Mouse (Mus musculus): Measurements from ENCODE around the gene Bola1. TPM values are rescaled to one million over a fixed set of nuclear protein-coding genes. Genes with fewer than 3 reads are reported as not detected.
A peak's percentile ranks its signal among the peaks of the same experiment; 100 is the strongest.
"Not testable (repeated sequence)": the region's sequence is repeated elsewhere in the genome, so short reads cannot be mapped to it uniquely, and the experiment has no call there.

Bola1 gene
- 67.1 and 87.5 TPM in 2 replicates for polyA plus RNA-seq (2012; rRNA removed)

DNA sequence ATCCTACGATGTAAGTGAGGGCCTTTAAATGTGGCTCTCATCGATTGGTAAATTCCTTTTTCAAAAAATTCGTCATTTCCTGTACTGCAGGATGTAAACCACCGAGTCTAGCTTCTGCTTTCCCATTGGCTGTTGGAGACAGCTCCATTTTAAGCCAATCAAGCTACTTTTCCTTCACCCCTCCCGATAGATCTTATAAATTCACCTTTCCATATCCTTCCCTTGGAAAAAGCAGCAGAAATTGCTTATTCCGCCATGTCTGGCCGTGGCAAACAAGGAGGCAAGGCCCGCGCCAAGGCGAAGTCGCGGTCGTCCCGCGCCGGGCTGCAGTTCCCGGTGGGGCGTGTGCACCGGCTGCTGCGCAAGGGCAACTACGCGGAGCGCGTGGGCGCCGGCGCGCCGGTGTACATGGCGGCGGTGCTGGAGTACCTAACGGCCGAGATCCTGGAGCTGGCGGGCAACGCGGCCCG, at the start of gene Bola1, which contains the start of gene Hist2h2ab:
Bola1 (minus strand) TSS at position 49 of the 470 bp plus-strand sequence.
Hist2h2ab (plus strand) TSS at position 205 of the 470 bp plus-strand sequence.
- no peak for DNase-seq (ENCODE audit: low read depth)

GRCm38 (mm10) chr3:96268776-96269378, 49.4 kb upstream of the Bola1 start:
- DNase-seq (ENCODE audit: low read depth): not testable (repeated sequence)

DNA sequence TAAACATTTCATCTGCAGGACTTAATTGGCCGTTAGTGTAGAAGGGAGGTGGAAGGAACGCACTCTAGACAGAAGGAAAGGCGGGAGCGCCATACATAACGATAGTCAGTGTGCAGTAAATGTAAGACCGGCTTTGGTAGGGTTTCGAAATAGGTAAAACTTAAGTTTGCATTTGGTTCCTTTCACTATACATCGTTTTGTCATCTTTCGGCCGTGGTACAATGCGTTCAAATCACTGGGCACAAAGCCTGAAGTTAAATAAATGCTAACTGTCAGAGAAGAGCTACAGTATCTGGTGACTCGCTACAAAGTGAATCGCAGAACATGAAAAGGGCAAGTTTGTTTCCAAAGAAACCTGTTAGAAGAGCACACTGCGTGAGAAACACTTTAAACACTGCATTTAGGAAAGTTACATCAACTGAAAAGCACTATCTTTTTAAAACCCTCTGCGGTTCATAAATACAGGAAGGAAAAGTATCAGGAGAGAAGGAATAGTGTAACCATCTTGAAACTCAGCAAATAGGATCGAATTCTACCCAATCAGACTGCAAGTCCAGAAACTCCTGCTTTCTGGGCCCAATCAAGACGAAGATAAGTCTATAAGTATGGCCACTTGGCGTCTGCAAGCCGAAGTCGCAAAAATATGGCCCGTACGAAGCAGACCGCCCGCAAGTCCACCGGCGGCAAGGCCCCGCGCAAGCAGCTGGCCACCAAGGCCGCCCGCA, 48.7 kb upstream of the Bola1 start, which contains the start of gene Hist2h3b:
Hist2h3b (plus strand) TSS at position 604 of the 725 bp plus-strand sequence.
- DNase-seq (ENCODE audit: low read depth): no peak

DNA sequence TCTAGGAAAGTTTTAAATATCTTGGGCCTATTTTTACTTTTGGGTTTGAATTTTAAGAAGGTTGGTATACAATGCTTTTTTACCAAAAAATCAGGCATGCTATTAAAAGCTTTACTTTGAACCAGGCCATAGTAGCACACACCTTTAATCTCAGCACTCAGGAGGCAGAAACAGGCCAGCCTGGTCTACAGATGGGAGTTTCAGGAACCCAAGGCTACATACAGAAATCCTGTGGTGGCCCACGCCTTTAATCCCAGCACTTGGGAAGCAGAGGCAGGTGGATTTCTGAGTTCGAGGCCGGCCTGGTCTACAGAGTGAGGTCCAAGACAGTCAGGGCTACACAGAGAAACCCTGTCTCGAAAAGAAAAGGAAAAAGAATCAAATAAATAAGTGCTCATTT, 48.0 kb upstream of the Bola1 start:
- DNase-seq (ENCODE audit: low read depth): no peak

DNA sequence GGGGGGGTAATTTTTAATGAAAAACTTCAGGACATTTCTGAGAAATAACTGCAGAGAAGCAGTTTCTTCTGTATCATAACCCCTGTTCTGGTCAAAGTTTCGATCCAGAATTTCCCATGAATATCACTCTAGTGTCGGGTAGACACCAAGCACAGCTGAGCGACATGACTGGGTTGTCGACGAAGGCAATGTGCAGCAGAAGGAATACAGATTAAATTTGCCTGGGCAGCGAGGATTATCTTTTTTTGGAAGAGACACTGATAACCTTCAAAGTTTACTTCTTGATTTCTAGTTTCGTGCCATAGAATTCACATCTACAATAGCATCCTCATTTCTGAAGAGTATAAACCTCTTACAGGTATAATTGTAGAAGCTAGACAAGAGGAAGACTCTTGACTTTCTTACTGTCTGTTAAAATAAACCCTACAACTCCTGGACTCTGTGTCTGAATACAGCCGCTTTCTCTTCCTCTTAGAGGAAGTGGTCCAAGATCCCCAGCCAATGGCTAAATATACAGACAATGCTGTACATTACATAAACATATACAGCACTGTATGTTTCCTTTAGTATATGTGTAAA, 46.7 kb upstream of the Bola1 start:
- DNase-seq (ENCODE audit: low read depth): no peak

DNA sequence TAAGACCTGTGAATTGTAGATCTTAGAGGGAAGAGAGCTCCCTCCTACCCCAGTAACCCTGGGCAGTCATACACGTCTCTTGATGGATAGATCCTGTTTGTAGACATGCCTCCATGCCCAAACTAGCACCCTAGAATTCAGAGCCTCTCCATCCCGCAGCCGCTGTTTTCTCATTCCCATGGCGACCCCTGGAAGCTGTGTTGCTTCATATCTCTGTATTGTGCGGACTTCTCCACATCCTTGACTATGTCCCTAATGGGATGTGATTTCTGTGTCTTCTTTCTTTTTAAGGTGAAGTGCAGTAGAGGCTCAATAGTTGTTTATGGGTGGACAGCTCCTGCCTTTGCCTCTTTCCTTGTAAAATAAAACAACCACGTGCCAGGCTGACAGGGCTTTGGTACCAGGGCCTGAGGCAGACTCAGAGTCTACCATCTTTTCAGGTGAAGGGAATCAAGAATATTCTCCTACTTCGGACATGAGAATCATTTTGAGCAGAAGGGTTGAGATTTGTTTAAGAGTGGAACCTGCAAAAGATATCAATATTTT, 45.0 kb upstream of the Bola1 start:
- DNase-seq (ENCODE audit: low read depth): no peak

- DNase-seq (ENCODE audit: low read depth): no peak
Observed at GRCm38 (mm10) chr3:96263558-96264403, 44.3 kb upstream of the Bola1 start.

- DNase-seq (ENCODE audit: low read depth): no peak
Observed at GRCm38 (mm10) chr3:96262979-96263550, 43.6 kb upstream of the Bola1 start, which contains the start of gene Hist2h4. TSS of gene Hist2h4 (minus strand) at chr3:96263311.

- DNase-seq (ENCODE audit: low read depth): peak; percentile 77
Observed at GRCm38 (mm10) chr3:96262216-96262875, 42.8 kb upstream of the Bola1 start.

- no peak for DNase-seq (ENCODE audit: low read depth)
Observed at GRCm38 (mm10) chr3:96261623-96262022, 42.1 kb upstream of the Bola1 start.

- no peak for DNase-seq (ENCODE audit: low read depth)
Observed at GRCm38 (mm10) chr3:96260220-96260619, 40.7 kb upstream of the Bola1 start.

DNA sequence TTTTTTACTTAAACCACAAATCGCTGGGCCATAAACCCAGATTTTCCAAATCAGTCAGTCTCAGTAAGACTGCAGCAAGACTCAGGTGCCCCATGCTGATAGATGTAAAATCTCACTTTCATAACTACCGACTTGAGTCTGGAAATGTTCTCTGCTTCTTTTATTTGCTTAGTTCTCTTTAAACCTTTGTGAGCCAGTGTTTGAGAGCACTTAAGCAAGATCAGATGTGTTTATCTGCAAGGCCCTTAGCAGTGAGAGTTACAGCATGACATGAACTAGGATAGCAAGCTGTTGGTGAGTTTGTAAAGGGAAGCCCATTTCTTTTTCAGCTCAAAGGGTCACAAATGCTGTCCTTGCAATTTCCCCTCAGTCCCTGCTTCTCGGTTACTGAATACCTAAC, 37.7 kb upstream of the Bola1 start:
- DNase-seq (ENCODE audit: low read depth): no peak

GRCm38 (mm10) chr3:96255926-96256593, 36.6 kb upstream of the Bola1 start:
- DNase-seq (ENCODE audit: low read depth): no peak

DNA sequence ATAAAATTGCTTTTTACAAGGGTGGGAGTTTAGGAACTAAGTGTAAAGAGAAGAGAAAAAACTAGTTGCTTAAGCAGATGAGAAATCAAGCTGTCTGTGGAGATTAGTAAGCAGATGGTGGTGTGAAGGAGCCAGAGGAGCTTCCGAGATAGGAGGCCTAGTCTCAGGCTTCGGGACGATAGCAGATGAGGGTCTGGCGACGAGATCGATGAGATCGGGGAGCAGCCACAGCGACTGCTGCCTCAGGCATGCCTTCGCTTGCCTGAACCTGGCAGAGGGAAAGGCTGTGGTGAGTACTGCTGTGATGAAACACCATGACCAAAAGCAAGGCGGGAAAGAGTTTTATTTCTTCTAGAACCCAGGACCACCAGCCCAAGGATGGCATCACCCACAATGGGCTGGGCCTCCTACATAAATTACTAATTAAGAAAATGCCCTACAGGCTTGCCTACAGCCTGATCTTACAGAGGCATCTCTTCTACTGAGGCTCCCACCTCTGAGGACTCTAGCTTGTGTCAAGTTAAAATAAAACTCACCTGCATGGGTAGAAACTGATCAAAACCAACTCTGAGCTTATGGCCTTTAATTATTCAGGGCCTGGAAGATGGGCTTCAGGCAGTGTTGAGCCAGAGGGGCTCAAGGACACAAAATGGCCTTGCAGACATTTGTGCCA, 35.3 kb upstream of the Bola1 start:
- no peak for DNase-seq (ENCODE audit: low read depth)

DNA sequence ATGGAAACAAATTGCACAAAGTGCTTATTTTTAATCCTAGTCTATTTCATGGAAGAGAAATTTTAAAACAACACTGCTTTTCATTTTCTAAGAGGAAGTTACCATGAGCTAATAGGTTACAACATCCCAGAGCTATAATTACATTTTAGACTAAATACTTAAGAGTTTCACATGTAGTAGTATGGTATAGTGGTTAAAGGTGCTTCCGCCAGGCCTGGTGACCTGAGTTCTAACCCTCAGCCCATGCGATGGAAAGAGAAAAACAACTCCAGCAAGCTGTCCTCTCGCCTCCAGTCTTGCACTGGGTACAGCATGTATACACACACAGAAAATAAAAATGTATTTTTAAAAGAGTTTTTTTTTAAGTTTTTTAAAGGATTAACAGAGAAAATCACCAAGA, 32.3 kb upstream of the Bola1 start:
- DNase-seq (ENCODE audit: low read depth): no peak

- no peak for DNase-seq (ENCODE audit: low read depth)
Observed at GRCm38 (mm10) chr3:96250890-96251289, 31.4 kb upstream of the Bola1 start.

- no peak for DNase-seq (ENCODE audit: low read depth)
Observed at GRCm38 (mm10) chr3:96249034-96249345, 29.5 kb upstream of the Bola1 start.

- DNase-seq (ENCODE audit: low read depth): no peak
Observed at GRCm38 (mm10) chr3:96248141-96249033, 28.9 kb upstream of the Bola1 start.

Measured in gonadal fat pad, adult 2 months (tissue).